Mouse (Mus musculus): ENCODE data around the gene Defa21. TPM values are rescaled to one million over a fixed set of nuclear protein-coding genes. Genes with fewer than 3 reads are reported as not detected.
"Not testable (repeated sequence)": the region's sequence is repeated elsewhere in the genome, so short reads cannot be mapped to it uniquely, and the experiment has no call there.

Defa21 gene
- polyA plus RNA-seq (2017; shearing (Covaris generic)), result not detected

DNA sequence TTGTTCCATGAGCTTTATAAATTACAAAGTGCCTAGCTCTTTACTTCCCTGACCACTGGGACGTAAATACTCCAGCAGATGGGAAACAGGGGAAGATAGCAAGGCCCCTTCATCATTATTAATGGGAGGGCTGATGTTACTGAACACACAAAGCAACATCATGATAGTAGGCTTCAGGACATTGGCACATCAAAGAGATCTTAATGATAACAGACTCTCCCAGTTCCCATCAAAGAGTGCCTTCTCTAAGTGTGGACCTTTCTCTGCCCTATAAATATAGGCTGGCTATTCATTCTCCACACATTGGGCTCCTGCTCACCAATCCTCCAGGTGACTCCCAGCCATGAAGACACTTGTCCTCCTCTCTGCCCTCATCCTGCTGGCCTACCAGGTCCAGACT lies at the start of gene Defa21:
Gene Defa21 (plus strand): TSS at position 301 of the 400 bp plus-strand sequence.
- not testable (repeated sequence) for ATAC-seq

GRCm38 (mm10) chr8:20979846-20980245 lies 45.5 kb upstream of the Defa21 start:
- no peak for ATAC-seq

- not testable (repeated sequence) for ATAC-seq
Observed at GRCm38 (mm10) chr8:20994042-20994441, 31.3 kb upstream of the Defa21 start.

GRCm38 (mm10) chr8:20996776-20997175 lies 28.6 kb upstream of the Defa21 start:
- ATAC-seq, result no peak

GRCm38 (mm10) chr8:20997291-20997690 lies 28.1 kb upstream of the Defa21 start:
- ATAC-seq, result no peak

DNA sequence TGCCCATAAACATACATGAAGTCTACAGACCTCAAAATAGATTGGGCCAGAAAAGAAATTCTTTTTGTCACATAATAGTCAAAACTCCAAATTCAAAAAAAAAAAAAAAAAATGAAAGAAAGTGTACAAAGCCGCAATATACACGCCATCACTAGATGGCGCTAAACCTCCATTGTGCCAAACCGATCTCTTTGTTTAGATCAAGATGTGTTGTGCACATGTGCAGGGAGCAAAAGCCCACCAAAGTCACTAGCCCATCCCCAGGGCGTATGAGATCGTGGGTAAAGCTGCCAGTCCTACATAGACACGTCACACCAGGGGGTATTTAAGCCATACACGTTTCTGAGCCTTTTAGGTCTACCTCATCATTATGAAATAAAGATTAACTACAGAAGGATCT lies 24.2 kb upstream of the Defa21 start:
- ATAC-seq, result no peak

DNA sequence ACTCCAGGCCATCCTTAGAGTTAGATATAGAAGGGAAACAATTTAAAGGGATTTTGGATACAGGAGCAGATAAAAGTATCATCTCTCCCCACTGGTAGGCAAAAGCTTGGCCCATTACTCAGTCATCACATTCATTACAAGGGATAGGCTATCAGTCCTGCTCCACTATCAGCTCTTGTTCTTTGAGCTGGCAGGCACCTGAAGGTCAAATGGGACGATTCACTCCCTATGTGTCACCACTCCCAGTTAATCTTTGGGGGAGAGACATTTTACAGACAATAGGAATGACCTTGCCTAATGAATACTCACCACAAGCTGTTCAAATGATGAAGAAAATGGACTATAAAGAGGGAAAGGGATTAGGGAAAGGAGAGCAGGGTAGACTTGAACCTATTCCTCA lies 18.5 kb upstream of the Defa21 start:
- no peak for ATAC-seq

DNA sequence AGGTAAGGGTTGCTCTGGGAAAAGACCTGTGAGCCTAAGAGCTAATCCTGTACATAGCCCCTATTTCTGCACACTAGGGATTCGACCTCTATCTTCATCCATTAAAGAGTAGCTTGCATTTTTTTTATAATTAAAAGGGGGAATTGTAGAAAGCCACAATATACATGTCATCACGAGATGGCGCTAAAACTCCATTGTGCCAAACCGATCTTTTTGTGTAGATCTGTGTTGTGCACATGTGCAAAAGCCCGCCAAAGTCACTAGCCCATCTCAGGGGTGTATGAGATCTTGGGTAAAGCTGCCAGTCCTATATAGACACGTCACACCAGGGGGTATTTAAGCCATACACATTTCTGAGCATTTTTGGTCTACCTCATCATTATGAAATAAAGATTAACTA lies 16.8 kb upstream of the Defa21 start:
- not testable (repeated sequence) for ATAC-seq

GRCm38 (mm10) chr8:21010548-21010947 lies 14.8 kb upstream of the Defa21 start:
- ATAC-seq, result not testable (repeated sequence)

DNA sequence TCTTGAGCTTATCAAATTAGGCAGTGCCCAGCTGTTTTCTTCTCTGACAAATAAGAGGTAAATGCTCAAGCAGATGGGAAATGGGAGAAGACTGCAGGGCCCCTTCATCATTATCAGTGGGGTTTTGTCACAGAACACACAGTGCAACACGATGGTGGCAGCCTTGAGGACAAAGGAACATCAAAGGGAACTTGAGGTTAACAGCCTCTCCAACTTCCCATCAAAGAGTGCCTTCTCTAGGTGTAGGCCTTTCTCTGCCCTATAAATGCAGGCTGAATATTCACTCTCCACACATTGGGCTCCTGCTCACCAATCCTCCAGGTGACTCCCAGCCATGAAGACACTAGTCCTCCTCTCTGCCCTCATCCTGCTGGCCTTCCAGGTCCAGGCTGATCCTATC lies 29.4 kb downstream of the Defa21 start, which contains the start of gene Defa23:
Gene Defa23 (plus strand): TSS at position 301 of the 400 bp plus-strand sequence.
- not testable (repeated sequence) for ATAC-seq

DNA sequence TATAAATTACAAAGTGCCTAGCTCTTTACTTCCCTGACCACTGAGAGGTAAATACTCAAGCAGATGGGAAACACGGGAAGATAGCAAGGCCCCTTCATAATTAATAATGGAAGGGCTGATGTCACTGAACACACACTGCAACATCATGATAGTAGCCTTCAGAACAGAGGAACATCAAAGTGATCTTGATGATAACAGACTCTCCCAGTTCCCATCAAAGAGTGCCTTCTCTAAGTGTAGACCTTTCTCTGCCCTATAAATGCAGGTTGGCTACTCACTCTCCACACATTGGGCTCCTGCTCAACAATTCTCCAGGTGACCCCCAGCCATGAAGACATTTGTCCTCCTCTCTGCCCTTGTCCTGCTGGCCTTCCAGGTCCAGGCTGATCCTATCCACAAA lies 39.4 kb downstream of the Defa21 start, which contains the start of gene Defa35:
Gene Defa35 (plus strand): TSS at position 301 of the 400 bp plus-strand sequence.
- ATAC-seq, result not testable (repeated sequence)

Other genes starting within 250 kb of the Defa21 start
- gene Defb33, start 132.9 kb upstream of the Defa21 start, polyA plus RNA-seq (2017; shearing (Covaris generic)), result not detected
- gene Gm15056, start 122.9 kb upstream of the Defa21 start, polyA plus RNA-seq (2017; shearing (Covaris generic)), result not detected
- not detected for gene Gm6040, start 103.5 kb upstream of the Defa21 start, polyA plus RNA-seq (2017; shearing (Covaris generic))
- not detected for gene AY761185, start 80.8 kb upstream of the Defa21 start, polyA plus RNA-seq (2017; shearing (Covaris generic))
- gene Defa23, start 29.5 kb downstream of the Defa21 start, polyA plus RNA-seq (2017; shearing (Covaris generic)), result not detected
- gene Defa35, start 39.5 kb downstream of the Defa21 start, polyA plus RNA-seq (2017; shearing (Covaris generic)), result not detected
- gene Defa25, start 58.9 kb downstream of the Defa21 start, polyA plus RNA-seq (2017; shearing (Covaris generic)), result not detected
- gene Gm14851, start 70.5 kb downstream of the Defa21 start, polyA plus RNA-seq (2017; shearing (Covaris generic)), result not detected
- gene Defa30, start 109.1 kb downstream of the Defa21 start, polyA plus RNA-seq (2017; shearing (Covaris generic)), result not detected
- gene Defa22, start 136.7 kb downstream of the Defa21 start, polyA plus RNA-seq (2017; shearing (Covaris generic)), result not detected
- not detected for gene Defa31, start 166.1 kb downstream of the Defa21 start, polyA plus RNA-seq (2017; shearing (Covaris generic))
- not detected for gene Gm15293, start 176.0 kb downstream of the Defa21 start, polyA plus RNA-seq (2017; shearing (Covaris generic))
- gene Gm15292, start 224.2 kb downstream of the Defa21 start, polyA plus RNA-seq (2017; shearing (Covaris generic)), result not detected

Data from activated CD4-positive, CD25-positive, alpha-beta regulatory T cell, adult 4 months (primary cell).